In the genomic region with DNA sequence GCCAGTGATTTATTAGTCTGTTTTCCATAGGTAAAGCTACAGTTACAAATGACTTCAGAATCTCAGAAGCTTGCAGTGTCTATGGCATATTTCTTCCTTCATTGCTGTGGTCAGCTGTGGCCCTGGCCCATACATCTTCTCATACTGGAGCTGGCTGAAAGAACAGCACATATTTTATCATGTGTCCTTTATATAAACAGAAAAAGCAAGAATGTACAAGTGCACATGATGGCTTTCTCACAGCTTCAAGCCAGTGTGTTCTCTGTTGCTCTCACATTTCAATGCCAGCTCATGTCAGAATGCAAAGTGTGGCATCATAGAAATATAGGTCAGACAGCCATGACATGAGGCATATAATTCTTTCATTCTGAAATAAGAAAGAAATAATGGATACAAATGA, we compare ENCODE assay signal across 25 mouse cellular contexts.
"Had no signal": no experiment of that assay in that cellular context is flagged by ENCODE, and none has a peak within 500 bp of the region (broad histone marks: within the 10 kb centered on the region; RNA-seq: fewer than 3 reads in every experiment).

No protein-coding gene starts in this region.

- H3K4me2 ChIP-seq: heart, embryonic 12.5 days; hindbrain, embryonic 12.5 days; hindbrain, embryonic 15.5 days; kidney, embryonic 15.5 days; limb, embryonic 13.5 days had no signal

- ATAC-seq: forebrain, postnatal 0 days; hindbrain, postnatal 0 days; intestine, embryonic 16.5 days had no signal

- H3K27ac ChIP-seq: gastrocnemius, adult 2 months; heart, embryonic 10.5 days; hindbrain, embryonic 10.5 days; hindbrain, embryonic 12.5 days; hindbrain, embryonic 15.5 days; hindbrain, postnatal 0 days; kidney, embryonic 15.5 days; kidney, postnatal 0 days; limb, embryonic 13.5 days had no signal

- DNase-seq: forebrain, postnatal 0 days; gastrocnemius, adult 2 months; gastrocnemius, postnatal 10 days; gastrocnemius, postnatal 25 days; heart, adult 18-20 months; heart, postnatal 10 days; heart, postnatal 4 days; kidney, adult 11 months; kidney, adult 2 months; kidney, adult 9 months; kidney, postnatal 14 days; kidney, postnatal 36 days; layer of hippocampus, adult 9-11 months; layer of hippocampus, postnatal 36 days; left cerebral cortex, postnatal 4 days had no signal

- H3K27me3 ChIP-seq: heart, embryonic 12.5 days; hindbrain, embryonic 12.5 days; hindbrain, embryonic 15.5 days; kidney, embryonic 15.5 days; limb, embryonic 13.5 days had no signal

- H3K36me3 ChIP-seq: heart, embryonic 10.5 days; heart, embryonic 12.5 days; hindbrain, embryonic 10.5 days; hindbrain, embryonic 12.5 days; hindbrain, embryonic 15.5 days; kidney, embryonic 15.5 days; limb, embryonic 13.5 days had no signal

- H3K9me3 ChIP-seq: heart, embryonic 10.5 days; heart, embryonic 12.5 days; hindbrain, embryonic 10.5 days; hindbrain, embryonic 12.5 days; hindbrain, embryonic 15.5 days; kidney, embryonic 15.5 days; limb, embryonic 13.5 days had no signal

- H3K9ac ChIP-seq: forebrain, postnatal 0 days; heart, embryonic 12.5 days; hindbrain, embryonic 12.5 days; hindbrain, embryonic 15.5 days; kidney, embryonic 15.5 days; limb, embryonic 13.5 days had no signal

- H3K4me3 ChIP-seq: gastrocnemius, adult 2 months; heart, embryonic 10.5 days; heart, embryonic 12.5 days; hindbrain, embryonic 10.5 days; hindbrain, embryonic 12.5 days; hindbrain, embryonic 15.5 days; kidney, embryonic 15.5 days; limb, embryonic 13.5 days had no signal

- H3K4me1 ChIP-seq: heart, embryonic 10.5 days; hindbrain, embryonic 10.5 days; hindbrain, embryonic 12.5 days; hindbrain, embryonic 15.5 days; kidney, embryonic 15.5 days; limb, embryonic 13.5 days had no signal
